Mouse (Mus musculus): ENCODE data around the gene Bcas3. TPM values are rescaled to one million over a fixed set of nuclear protein-coding genes. Genes with fewer than 3 reads are reported as not detected.
"Not testable (repeated sequence)": the region's sequence is repeated elsewhere in the genome, so short reads cannot be mapped to it uniquely, and the experiment has no call there.

Bcas3 gene
- total RNA-seq, 2 experiments from 2014 or later: 42.7 to 42.9 TPM

GRCm38 (mm10) chr11:85697468-85697867 is 344.5 kb downstream of the Bcas3 start:
- intact Hi-C loops (cut with DNase I): no loop called here
- DNase-seq: no peak

- DNase-seq: no peak
- intact Hi-C loops (cut with DNase I): no loop called here
These were observed 345.3 kb downstream of the Bcas3 start for GRCm38 (mm10) chr11:85698242-85698641.

- intact Hi-C loops (cut with DNase I): no loop called here
- no peak for DNase-seq
These were observed 351.2 kb downstream of the Bcas3 start for GRCm38 (mm10) chr11:85704062-85704748.

GRCm38 (mm10) chr11:85706630-85707029 is 353.7 kb downstream of the Bcas3 start:
- intact Hi-C loops (cut with DNase I): no loop called here

GRCm38 (mm10) chr11:85707496-85707895 is 354.5 kb downstream of the Bcas3 start:
- DNase-seq: no peak
- intact Hi-C loops (cut with DNase I): no loop called here

More at GRCm38 (mm10) chr11:85706630-85707029, 353.7 kb downstream of the Bcas3 start:
- DNase-seq: no peak

GRCm38 (mm10) chr11:85709147-85709546 is 356.2 kb downstream of the Bcas3 start:
- intact Hi-C loops (cut with DNase I): no loop called here
- no peak for DNase-seq

- no peak for DNase-seq
- intact Hi-C loops (cut with DNase I): no loop called here
These were observed 357.2 kb downstream of the Bcas3 start for GRCm38 (mm10) chr11:85710155-85710554.

GRCm38 (mm10) chr11:85712026-85712804 is 359.2 kb downstream of the Bcas3 start:
- intact Hi-C loops (cut with DNase I): no loop called here
- DNase-seq: no peak

GRCm38 (mm10) chr11:85712860-85713813 is 360.2 kb downstream of the Bcas3 start:
- DNase-seq: peak; percentile 56
- intact Hi-C loops (cut with DNase I): no loop called here

- no peak for DNase-seq
- intact Hi-C loops (cut with DNase I): no loop called here
These were observed 360.8 kb downstream of the Bcas3 start for GRCm38 (mm10) chr11:85713814-85714208.

GRCm38 (mm10) chr11:85714312-85714931 is 361.5 kb downstream of the Bcas3 start:
- intact Hi-C loops (cut with DNase I): no loop called here
- DNase-seq: no peak

GRCm38 (mm10) chr11:85716730-85717129 is 363.8 kb downstream of the Bcas3 start:
- intact Hi-C loops (cut with DNase I); DNase-seq: not testable (repeated sequence)

- DNase-seq: no peak
- intact Hi-C loops (cut with DNase I): no loop called here
These were observed 366.1 kb downstream of the Bcas3 start for GRCm38 (mm10) chr11:85719091-85719490.

GRCm38 (mm10) chr11:85719766-85720165 is 366.8 kb downstream of the Bcas3 start:
- intact Hi-C loops (cut with DNase I): no loop called here
- DNase-seq: no peak

GRCm38 (mm10) chr11:85720269-85720773 is 367.4 kb downstream of the Bcas3 start:
- DNase-seq: no peak
- intact Hi-C loops (cut with DNase I): no loop called here

- intact Hi-C loops (cut with DNase I): no loop called here
- DNase-seq: no peak
These were observed 369.0 kb downstream of the Bcas3 start for GRCm38 (mm10) chr11:85721986-85722385.

GRCm38 (mm10) chr11:85724159-85724558 is 371.2 kb downstream of the Bcas3 start:
- intact Hi-C loops (cut with DNase I): no loop called here

GRCm38 (mm10) chr11:85729725-85730124 is 376.8 kb downstream of the Bcas3 start:
- intact Hi-C loops (cut with DNase I): no loop called here
- peak; percentile 29 for DNase-seq

More at GRCm38 (mm10) chr11:85724159-85724558, 371.2 kb downstream of the Bcas3 start:
- DNase-seq: no peak

- DNase-seq: no peak
- intact Hi-C loops (cut with DNase I): no loop called here
These were observed 379.6 kb downstream of the Bcas3 start for GRCm38 (mm10) chr11:85732462-85733012.

GRCm38 (mm10) chr11:85733577-85733976 is 380.6 kb downstream of the Bcas3 start:
- intact Hi-C loops (cut with DNase I): no loop called here

More at GRCm38 (mm10) chr11:85733577-85733976, 380.6 kb downstream of the Bcas3 start:
- DNase-seq: no peak
